Mouse (Mus musculus): ENCODE measurements around the gene Rabgap1.
A peak's percentile ranks its signal among the peaks of the same experiment; 100 is the strongest.
"Not testable (repeated sequence)": the region's sequence is repeated elsewhere in the genome, so short reads cannot be mapped to it uniquely, and the experiment has no call there.

Rabgap1 gene

DNA sequence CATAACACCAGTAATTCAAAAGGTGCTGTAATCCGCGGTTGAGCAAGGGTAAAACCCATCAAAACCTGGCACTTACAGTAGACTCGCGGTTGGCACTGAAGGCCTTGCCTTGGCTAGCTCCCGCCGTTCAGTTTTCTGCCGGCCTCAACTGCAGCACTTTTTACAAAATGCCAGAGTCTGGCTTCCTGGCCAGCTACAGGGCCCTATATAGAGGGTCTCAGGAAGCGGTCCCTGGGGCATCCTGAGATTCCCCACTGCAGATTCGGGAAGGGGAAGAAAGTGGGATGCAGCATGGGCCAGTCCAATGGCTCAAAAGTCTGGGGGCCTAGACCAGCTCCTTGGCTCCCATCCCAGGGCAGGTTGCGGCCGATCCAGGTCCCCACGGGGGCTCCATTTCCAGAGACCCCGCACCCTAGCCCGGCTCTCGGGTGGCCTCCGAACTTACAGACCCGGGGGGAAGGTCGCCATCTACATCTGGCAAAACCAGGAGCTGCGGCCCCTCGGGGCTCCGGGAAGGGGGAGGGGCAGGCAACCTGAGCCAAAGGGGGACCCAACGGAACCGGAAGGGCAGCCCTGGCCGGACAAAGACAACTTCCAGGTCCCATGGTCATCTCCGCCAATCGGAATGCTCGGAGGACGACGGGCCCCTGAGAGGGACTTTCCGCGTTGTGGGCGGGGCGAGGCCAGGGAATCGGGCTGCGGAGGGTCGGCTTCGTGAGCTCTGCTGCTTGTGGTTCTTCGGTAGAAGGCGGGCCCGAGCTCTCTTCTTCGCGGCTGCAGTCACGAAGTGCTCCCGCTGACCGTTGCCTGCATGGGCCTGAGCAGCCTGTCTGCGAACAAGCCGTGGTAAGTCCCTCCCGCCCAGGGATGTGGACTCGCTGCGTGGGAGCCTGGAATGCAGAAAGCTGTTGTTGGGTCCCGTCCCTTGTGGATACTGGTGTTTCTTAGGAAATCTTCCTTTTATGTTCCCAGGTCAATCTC is at the start of gene Rabgap1, which contains the start of the genes Zbtb26 and Zbtb6:
Rabgap1 (plus strand) TSS at position 669 of the 981 bp plus-strand sequence.
Zbtb26 (minus strand) TSS at position 525 of the 981 bp plus-strand sequence.
Zbtb6 (minus strand) TSS at position 561 of the 981 bp plus-strand sequence.
- DNase-seq (ENCODE audit: low read depth, low spot score) = peak; percentile 92

DNA sequence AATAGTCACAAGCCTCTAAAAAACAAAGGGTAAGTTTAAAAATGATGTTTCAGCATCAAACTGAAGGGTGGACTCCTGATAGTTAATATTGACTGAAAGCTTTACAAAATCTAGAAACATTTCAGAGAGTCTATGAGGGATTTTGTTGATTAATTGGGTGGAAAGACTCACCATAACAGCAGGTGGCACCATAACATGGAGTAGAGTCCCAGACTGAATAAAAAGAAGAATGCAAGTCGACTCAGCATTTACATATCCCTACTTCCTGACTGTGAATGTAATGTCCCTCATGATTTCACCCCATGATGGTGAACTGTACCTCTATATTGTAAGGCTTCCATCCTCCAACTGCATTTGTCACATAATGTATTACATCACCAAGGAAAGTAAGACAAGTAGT is 47.5 kb upstream of the Rabgap1 start:
- DNase-seq (ENCODE audit: low read depth, low spot score) = no peak

DNA sequence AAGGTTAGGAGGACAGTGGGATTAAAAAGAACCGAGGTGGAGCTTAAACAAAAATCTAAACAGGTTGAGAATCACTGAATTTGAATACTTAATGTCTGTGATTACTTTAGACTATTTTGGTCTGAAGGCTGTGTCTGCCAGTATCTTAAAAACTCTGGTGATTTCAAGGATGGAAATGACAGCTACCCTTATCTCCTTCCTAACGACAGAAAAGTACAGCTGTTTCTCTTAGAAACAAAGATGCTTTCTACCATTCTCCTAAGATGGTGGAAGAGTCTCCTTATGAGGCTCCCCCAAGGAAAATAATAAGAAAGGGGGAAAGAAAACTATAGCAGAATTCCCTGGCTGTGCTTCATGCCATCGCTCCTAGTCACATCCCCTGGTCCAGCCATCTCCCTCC is 21.2 kb upstream of the Rabgap1 start:
- DNase-seq (ENCODE audit: low read depth, low spot score) = no peak

DNA sequence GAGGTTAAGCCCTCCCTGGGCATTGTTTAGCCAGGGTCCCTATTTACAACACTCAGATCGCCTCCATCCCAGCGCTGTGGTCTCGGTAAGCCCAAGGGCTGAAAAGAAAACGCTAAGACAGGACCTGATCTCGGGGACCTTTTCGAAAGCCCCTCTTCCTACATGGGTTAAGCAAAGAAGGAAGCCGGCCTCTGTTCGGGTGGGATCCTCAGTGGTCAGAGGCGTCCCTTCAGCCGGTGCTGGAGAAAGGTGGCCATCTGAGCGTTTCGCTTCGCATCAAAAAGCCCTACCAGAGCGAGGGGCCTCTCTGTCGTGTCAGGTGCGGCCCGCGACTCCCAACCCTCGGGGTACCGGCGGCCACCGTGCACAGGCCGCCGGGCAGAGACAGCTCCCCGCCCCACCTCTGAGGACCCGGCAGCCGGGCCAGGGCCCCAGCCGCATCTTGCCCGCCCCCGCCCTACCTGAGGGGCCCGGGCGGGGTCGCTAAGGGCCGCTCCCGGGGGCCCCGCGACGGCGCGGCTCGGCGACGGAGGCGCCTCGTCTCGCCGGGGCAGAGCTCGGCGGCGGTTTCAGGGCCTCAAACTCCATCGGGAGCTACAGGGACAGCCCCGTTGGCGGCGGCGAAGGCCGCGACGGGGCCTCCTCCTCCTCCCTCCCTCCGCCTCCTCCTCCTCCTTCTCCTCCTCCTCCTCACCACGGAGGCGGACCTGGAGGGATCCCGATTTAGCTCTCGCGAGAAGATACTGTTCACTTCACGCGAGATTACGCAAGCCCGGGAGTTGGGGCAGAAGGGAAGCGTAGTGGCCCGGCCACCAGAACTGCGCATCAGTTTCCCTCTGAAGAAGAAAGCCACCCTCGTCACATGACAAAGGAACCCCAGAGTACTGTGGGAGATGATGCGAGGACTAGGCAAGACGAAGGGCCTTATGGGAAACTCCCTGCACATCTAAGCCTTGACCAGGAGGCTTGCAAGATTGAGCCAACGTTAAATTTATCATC is 20.5 kb upstream of the Rabgap1 start, which contains the start of gene Rc3h2:
Rc3h2 (minus strand) TSS at position 598 of the 999 bp plus-strand sequence.
- peak; percentile 99 for DNase-seq (ENCODE audit: low read depth, low spot score)

DNA sequence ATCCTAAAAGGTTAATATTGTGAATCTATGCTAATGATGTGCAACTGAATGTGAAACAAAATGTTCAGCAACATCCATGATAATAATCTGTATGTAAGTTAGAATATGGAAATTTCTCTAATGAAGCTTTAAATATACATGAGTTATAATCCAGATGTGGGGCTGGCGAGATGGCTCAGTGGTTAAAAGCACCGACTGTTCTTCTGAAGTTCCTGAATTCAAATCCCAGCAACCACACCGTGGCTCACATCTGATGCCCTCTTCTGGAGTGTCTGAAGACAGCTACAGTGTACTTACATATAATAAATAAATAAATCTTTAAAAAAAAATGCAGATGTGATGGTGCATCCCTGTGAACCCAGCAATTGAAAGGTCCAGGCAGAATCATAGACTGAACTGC is 19.4 kb upstream of the Rabgap1 start:
- no peak for DNase-seq (ENCODE audit: low read depth, low spot score)

DNA sequence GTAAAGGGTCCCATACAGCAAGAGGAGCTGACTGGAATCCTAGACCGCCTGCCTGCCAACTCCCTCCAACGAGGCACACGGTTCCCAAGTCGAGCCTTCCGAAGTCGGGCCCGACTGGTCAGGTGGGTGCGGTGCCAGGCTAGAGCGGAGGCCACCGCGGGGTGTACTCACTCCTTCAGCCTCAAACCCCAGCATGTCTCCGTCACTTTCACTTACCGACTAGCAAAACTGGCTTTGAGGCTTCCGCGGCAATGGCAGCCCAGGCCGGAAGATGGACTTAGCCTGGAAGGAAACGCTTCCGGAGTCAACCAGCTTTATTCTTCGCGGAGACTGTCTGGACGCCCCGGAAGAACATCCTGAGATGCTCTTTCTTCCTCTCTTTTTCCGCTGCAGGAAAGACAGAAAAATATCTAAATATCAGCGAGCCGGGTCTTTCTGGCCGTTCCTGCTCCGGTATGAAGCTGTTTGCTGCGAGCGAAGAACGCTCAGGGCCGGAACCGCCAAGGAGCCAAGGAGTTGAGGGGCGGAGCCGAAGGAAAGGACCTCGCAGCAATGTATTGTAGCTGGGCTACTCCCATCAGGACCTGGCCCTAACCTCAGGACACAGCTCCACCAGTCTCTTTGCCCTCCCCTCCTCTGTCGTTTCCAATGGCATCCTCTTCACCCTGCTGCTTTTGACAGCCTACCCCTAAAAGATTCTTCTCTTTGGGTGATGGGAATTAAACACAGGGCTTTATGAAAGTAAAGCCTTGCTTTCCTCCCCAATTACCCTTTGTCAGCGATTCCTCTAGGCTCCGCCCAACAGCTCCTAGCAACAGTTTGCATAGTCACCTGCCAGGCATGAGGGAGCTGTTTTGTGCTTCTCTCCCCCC is 12.2 kb upstream of the Rabgap1 start:
- DNase-seq (ENCODE audit: low read depth, low spot score) = peak; percentile 95

DNA sequence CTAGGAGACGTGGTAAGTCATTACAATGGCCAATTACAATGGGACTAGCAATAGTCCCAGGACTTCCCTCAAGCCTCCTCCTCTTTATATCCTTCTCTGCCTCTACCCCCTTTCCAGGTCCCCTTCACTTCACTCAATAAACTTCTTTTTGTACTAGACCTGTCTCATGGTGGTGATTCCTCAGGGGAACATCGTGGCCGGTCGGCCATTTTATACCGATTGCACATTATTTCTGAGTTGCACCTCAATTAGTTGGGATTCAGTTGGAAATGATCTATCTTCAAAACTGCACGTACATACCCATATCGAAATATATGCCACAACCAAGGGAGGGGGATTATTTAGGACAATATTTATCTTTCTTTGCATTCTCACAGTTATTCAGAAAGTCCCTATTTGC is 11.5 kb upstream of the Rabgap1 start:
- DNase-seq (ENCODE audit: low read depth, low spot score) = no peak

DNA sequence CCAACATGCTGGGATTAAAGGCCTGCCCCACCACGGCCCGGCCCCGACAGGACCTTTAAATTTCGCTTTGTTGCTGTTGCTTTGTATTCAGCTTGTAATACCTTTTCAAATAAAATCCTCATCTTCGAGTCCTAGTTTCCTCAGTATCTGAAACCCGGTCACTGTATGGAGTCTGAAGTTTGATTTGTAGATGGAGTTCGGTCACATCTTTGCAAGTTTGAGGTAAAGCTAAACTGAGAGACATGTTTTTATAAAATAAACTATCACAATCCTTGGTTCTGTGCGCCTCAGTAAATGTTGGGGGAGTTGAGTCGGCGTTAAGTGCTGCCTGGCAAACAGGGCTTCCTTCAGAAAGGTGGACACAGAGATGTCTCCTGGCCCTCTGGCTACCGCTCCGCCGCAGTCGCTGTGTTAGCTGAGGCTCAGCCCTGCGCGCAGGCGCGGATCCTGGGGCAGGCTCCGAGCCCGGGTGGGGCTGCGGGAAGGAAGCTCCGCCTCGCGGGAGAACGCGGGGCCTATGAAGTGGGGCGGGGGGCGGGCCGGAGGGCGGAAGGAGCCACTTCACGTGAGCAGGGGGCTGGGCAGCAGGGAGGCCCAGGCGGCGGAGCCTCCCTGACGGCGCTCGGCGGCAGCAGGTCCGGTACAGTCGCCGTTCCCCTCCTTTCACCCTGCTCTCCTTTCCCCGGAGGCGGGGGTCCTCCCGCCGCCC is 8.7 kb downstream of the Rabgap1 start:
- DNase-seq (ENCODE audit: low read depth, low spot score) = peak; percentile 88

DNA sequence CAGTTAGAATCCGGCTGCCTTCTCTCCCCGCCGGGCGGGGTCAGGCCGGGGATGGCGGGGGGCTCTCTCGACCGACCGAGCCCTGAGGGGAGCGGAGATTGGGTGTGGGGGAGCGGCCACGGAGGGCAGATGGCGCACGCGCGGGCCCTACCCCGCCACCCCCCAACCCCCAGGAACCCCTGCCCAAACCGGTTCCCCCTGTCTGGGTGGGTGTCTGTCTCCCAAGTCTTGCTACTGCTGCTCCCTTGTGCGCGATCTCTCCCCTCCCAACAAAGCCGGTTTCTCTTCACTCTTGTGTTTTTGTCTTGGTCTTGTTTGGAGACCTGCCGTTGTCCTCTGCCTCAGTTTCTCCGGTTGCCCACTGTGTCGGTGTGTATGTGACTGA is 9.3 kb downstream of the Rabgap1 start:
- DNase-seq (ENCODE audit: low read depth, low spot score) = no peak

DNA sequence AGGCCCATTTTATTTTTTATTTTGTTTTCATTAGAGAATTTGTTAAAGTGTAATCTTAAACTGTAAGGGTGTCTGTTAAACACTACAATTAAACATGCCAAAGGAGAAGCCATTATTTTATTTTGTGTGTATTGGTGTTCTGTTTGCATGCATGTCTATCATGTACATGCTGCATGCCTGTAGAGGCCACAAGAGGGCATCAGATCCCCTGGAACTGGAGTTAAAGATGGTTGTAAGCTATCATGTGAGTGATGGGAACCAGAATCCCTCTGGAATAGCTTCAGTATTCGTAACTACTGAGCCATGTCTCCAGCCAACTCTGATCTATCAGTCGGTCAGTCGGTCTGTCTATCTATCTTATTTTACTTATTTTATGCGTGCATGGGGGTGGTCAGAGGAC is 17.6 kb downstream of the Rabgap1 start:
- DNase-seq (ENCODE audit: low read depth, low spot score) = no peak

DNA sequence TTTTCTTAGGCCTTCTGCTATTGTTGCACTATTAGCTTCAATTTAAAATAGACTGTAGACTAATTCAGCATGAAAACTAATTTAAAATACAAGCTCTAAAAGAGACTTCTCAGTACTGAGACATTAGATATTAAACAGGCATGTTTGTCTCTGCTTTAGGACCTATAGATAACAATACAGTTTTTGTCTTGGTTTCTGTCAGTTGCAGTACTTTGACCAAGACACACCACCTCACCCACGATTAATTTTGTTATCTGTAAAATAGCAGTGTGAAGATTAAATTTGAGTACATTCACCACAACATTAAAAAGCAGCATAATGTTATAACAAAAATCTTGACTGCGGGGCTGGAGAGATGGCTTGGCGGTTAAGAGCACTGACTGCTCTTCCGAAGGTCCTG is 23.2 kb downstream of the Rabgap1 start:
- no peak for DNase-seq (ENCODE audit: low read depth, low spot score)

DNA sequence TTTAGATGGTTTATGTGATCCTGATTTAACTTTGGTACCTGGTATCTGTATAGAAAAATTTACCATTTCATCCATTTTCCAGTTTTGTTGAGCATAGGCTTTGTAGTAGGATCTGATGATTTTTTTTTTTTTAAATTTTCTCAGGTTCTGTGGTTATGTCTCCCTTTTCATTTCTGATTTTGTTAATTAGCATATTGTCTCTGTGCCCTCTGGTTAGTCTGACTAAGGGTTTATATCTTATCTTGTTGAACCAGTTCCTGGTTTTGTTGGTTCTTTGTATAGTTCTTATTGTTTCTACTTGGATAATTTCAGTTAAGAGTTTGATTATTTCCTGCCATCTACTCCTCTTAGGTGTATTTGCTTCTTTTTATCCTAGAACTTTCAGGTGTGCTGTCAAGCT is 36.5 kb downstream of the Rabgap1 start:
- DNase-seq (ENCODE audit: low read depth, low spot score) = no peak

DNA sequence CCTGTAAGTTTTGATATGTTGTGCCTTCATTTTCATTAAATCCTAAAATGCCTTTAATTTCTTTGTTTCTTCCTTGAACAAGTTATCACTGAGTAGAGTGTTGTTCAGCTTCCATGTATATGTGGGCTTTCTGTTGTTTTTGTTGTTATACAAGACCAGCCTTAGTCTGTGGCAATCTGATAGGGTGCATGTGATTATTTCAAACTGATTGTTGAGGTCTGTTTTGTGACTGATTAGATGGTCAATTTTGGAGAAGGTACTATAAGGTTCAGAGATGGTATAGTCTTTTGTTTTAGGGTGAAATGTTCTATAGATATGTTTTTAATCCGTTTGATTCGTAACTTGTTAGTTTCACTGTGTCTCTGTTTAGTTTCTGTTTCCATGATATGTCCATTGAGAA is 37.0 kb downstream of the Rabgap1 start:
- no peak for DNase-seq (ENCODE audit: low read depth, low spot score)

DNA sequence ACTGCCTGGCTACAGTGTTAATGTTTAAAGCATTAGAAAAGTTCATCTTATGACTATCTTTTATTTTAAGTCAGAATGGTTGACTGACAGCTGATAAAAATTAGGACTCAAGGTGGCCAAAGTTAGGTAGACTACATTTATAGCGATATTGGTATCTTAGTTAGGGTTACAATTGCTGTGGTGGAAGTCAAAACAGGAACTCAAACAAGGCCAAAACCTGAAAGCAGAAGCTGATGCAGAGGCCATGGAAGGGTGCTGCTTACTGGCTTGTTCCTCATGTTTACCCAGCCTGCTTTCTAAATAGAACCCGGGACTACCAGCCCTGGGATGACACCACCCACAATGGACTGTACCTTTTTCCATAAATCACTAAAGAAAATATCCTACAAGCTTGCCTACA is 41.1 kb downstream of the Rabgap1 start:
- no peak for DNase-seq (ENCODE audit: low read depth, low spot score)

DNA sequence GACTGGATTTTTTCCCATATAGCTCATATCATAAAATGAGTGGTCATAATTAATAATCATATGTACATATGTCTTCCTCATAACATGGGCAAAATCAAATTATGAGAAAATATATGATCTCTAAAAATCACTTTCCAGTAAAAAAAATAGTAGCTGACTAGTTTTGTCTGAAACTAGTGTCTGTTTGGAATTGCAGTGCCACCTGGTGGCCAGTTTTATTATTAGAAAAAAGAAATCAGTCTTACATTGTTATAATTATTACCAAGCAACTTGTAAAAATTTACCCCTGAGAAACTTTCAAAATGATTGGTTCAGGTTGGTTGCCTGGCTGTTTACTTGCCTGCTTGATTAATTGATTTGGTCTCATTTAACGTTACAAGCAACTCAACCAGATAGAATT is 42.3 kb downstream of the Rabgap1 start:
- peak; percentile 27 for DNase-seq (ENCODE audit: low read depth, low spot score)

DNA sequence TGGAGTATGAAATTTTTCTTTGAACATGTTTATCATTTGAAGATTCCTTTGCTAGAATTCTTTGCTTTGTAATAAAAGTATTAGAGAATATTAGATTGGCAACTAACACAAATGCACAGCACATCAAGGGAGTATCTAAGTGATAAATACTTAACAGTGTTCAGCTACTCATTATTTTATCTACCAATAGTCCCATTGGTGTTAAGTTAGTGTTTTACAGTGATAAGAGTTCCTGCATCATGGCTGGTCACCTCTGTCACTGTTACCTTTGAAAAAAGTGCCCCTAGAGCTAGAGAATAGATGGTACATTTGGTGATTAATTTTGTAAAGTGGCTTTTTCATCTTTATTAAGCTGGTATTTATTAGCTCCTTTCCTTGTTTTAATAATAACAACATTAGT is 43.3 kb downstream of the Rabgap1 start:
- DNase-seq (ENCODE audit: low read depth, low spot score) = no peak

DNA sequence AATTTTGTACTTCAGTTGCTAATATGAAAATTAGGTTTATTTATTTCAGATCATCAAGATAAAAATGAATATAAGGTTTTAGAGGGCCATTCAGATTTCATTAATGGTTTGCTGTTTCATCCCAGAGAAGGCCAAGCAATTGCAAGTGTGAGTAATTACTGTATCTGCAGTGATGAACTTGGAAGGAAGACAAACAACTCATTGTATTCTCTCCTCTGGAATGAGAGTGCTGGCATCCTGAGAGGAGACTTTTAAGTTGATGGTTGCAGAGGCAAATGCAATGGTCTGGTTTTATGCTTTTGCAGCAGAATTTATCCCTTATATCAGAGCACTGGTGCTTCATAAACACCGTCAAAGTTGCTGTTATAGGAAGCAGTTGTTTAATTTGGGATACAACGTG is 45.9 kb downstream of the Rabgap1 start:
- DNase-seq (ENCODE audit: low read depth, low spot score) = no peak

DNA sequence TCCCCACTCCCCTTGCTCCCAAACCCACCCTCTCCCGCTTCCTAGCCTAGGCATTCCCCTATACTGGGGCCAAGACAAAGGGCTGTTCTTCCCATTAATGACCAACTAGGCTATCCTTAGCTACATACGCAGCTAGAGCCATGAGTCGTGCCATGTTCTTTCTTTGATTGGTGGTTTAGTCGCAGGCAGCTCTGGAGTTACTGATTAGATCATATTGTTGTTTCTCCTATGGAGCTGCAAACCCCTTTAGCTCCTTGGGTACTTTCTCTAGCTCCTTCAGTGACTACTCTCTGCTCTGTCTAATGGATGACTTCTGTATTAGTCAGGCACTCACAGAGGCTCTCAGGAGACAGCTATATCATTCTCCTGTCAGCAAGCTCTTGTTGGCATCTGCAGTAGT is 54.2 kb downstream of the Rabgap1 start:
- no peak for DNase-seq (ENCODE audit: low read depth, low spot score)

DNA sequence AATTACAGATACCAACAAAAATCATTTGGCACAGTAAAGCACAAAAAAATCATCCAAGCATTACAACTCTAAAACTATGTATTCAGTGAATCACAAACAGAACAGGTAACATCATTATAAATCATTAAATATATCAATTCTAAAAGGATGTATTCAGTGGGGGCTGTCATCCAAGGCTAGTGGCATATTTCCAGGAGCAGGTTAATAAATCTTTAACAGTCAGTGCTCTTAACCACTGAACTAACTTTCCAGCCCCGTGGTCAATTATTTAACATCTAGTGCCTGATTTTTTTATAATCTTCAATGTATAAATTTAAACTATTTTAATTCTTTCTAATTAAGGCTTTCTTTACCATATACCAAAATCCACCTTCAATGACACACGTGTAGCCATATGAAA is 62.8 kb downstream of the Rabgap1 start:
- DNase-seq (ENCODE audit: low read depth, low spot score) = not testable (repeated sequence)

Data from telencephalon, adult 2 months (tissue).